Mouse (Mus musculus) splenic B cell, adult 2 months (primary cell): ENCODE data around the gene Cdon.
A peak's percentile ranks its signal among the peaks of the same experiment; 100 is the strongest.

Experiments
- DNase-seq: peaks from one replicate; pipeline ENCODE4 v3.0.0-alpha.2; 2011; ENCODE audit warnings: low read depth, low spot score
- H3K27me3 ChIP-seq: 2 replicates; pipeline ENCODE4 v1.6.1; 2012; ENCODE audit warnings: mild to moderate bottlenecking, low read length, moderate library complexity, mixed read lengths; ENCODE audit not compliant: control insufficient read depth, poor library complexity, insufficient read depth, severe bottlenecking
- H3K36me3 ChIP-seq: 2 replicates; pipeline ENCODE4 v1.6.1; 2012; ENCODE audit warnings: mild to moderate bottlenecking, low read length, moderate library complexity, mixed read lengths; ENCODE audit not compliant: control insufficient read depth, poor library complexity, insufficient read depth, severe bottlenecking

Gene Cdon

GRCm38 (mm10) chr9:35420805-35421719 lies at the start of gene Cdon:
Gene Cdon (plus strand): TSS chr9:35421128.
- Histone ChIP-seq H3K27me3 (no peaks in the 10 kb centered on the region), H3K36me3 (no peaks in the 10 kb centered on the region)
- peak; percentile 92 for DNase-seq

GRCm38 (mm10) chr9:35372324-35373101 lies 48.4 kb upstream of the Cdon start:
- H3K36me3 ChIP-seq, result no peaks in the 10 kb centered on the region
- DNase-seq, result no peak
- H3K27me3 ChIP-seq, result no peaks in the 10 kb centered on the region

- Histone ChIP-seq H3K36me3 (no peaks in the 10 kb centered on the region), H3K27me3 (no peaks in the 10 kb centered on the region)
- DNase-seq, result no peak
Measured at GRCm38 (mm10) chr9:35377916-35378315, 43.0 kb upstream of the Cdon start.

GRCm38 (mm10) chr9:35378991-35379390 lies 41.9 kb upstream of the Cdon start:
- H3K36me3 ChIP-seq, result no peaks in the 10 kb centered on the region
- DNase-seq, result no peak
- H3K27me3 ChIP-seq, result no peaks in the 10 kb centered on the region

- DNase-seq, result no peak
- H3K27me3 ChIP-seq, result no peaks in the 10 kb centered on the region
- H3K36me3 ChIP-seq, result no peaks in the 10 kb centered on the region
Measured at GRCm38 (mm10) chr9:35399896-35400295, 21.0 kb upstream of the Cdon start.

GRCm38 (mm10) chr9:35400398-35400797 lies 20.5 kb upstream of the Cdon start:
- no peaks in the 10 kb centered on the region for H3K27me3 ChIP-seq
- no peaks in the 10 kb centered on the region for H3K36me3 ChIP-seq
- no peak for DNase-seq

GRCm38 (mm10) chr9:35400831-35401230 lies 20.1 kb upstream of the Cdon start:
- H3K27me3 ChIP-seq, result no peaks in the 10 kb centered on the region

GRCm38 (mm10) chr9:35402584-35402991 lies 18.3 kb upstream of the Cdon start:
- H3K36me3 ChIP-seq, result no peaks in the 10 kb centered on the region
- no peaks in the 10 kb centered on the region for H3K27me3 ChIP-seq
- no peak for DNase-seq

More at GRCm38 (mm10) chr9:35400831-35401230, 20.1 kb upstream of the Cdon start:
- DNase-seq, result no peak
- H3K36me3 ChIP-seq, result no peaks in the 10 kb centered on the region

GRCm38 (mm10) chr9:35403490-35403889 lies 17.4 kb upstream of the Cdon start:
- Histone ChIP-seq H3K27me3 (no peaks in the 10 kb centered on the region), H3K36me3 (no peaks in the 10 kb centered on the region)
- no peak for DNase-seq

GRCm38 (mm10) chr9:35405038-35405905 lies 15.7 kb upstream of the Cdon start:
- no peaks in the 10 kb centered on the region for H3K36me3 ChIP-seq
- DNase-seq, result no peak

GRCm38 (mm10) chr9:35411225-35411965 lies 9.5 kb upstream of the Cdon start:
- H3K27me3 ChIP-seq, result no peaks in the 10 kb centered on the region; the same call in 1 of the 2 replicates
- H3K36me3 ChIP-seq, result no peaks in the 10 kb centered on the region
- DNase-seq, result no peak

More at GRCm38 (mm10) chr9:35405038-35405905, 15.7 kb upstream of the Cdon start:
- H3K27me3 ChIP-seq, result no peaks in the 10 kb centered on the region

- DNase-seq, result no peak
Measured at GRCm38 (mm10) chr9:35411975-35412374, 9.0 kb upstream of the Cdon start.

GRCm38 (mm10) chr9:35421730-35422235 lies 855 bp downstream of the Cdon start:
- Histone ChIP-seq H3K36me3 (no peaks in the 10 kb centered on the region), H3K27me3 (no peaks in the 10 kb centered on the region)
- peak; percentile 53 for DNase-seq

More at GRCm38 (mm10) chr9:35411975-35412374, 9.0 kb upstream of the Cdon start:
- Histone ChIP-seq H3K27me3 (no peaks in the 10 kb centered on the region; the same call in 1 of the 2 replicates), H3K36me3 (no peaks in the 10 kb centered on the region)
